Mouse (Mus musculus): ENCODE data around the gene Haghl.

GRCm38 (mm10) chr17:25830806-25831431 lies 45.4 kb upstream of the Haghl start:
- TF ChIP-seq POLR2A (IDR thresholded peaks at IDR 0.05; ENCODE audit: low read depth, low read length) (peak; percentile 23; the same call in 1 of the 2 replicates), CTCF (IDR thresholded peaks at IDR 0.05; ENCODE audit: borderline replicate concordance, insufficient read depth, low read length) (no peak)

Measured in embryonic fibroblast, embryonic 13.5 days (primary cell).